Mouse (Mus musculus) gastrocnemius, postnatal 4 days (tissue): ENCODE measurements around the gene Nrg4. TPM values are rescaled to one million over a fixed set of nuclear protein-coding genes. Genes with fewer than 3 reads are reported as not detected.
"Not testable (repeated sequence)": the region's sequence is repeated elsewhere in the genome, so short reads cannot be mapped to it uniquely, and the experiment has no call there.

Experiments used
- DNase-seq, 2 experiments: peaks; one replicate each; pipeline ENCODE4 v3.0.0; 2021 to 2022; ENCODE audit warnings: low spot score in 2 of 2, mixed read lengths in 2 of 2
- total RNA-seq, 2 experiments: library from RNA; stranded (reverse); gene quantifications; 2 replicates each; pipeline ENCODE4 v1.2.3; 2021

Nrg4 gene
- total RNA-seq, 2 experiments from 2014 or later: 1.5 to 1.6 TPM

DNA sequence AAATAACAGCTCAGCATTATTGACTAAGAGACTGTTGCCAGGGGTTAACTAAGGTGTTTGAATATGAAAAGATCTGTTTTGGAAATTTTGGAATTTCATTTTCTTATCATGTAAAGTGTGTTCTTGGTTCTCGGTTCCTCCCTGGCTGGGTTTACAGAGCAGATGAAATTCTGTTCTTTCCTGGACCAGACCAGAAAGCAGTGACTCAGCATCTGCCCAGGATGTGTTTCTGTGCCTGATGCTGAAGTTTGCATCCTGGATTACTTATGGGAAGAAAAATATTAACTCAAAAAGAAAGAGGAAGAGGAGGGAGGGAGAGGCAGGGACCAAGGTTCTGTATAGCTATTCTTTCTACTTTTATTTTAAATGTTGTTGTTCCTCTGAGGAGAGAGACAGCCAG lies 72.8 kb downstream of the Nrg4 start:
- no peak for DNase-seq

DNA sequence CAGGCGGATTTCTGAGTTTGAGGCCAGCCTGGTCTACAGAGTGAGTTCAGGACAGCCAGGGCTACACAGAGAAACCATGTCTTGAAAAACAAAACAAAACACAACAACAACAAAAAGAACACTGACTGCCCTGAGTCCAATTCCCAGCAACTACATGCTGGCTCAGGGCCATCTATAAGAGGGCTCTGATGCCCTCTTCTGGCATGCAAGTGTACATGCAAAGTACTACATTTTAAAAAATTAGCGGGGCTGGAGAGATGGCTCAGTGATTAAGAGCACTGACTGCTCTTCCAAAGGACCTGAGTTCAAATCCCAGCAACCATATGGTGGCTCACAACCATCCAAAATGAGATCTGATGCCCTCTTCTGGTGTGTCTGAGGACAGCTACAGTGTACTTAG lies 74.5 kb downstream of the Nrg4 start:
- DNase-seq: not testable (repeated sequence)

DNA sequence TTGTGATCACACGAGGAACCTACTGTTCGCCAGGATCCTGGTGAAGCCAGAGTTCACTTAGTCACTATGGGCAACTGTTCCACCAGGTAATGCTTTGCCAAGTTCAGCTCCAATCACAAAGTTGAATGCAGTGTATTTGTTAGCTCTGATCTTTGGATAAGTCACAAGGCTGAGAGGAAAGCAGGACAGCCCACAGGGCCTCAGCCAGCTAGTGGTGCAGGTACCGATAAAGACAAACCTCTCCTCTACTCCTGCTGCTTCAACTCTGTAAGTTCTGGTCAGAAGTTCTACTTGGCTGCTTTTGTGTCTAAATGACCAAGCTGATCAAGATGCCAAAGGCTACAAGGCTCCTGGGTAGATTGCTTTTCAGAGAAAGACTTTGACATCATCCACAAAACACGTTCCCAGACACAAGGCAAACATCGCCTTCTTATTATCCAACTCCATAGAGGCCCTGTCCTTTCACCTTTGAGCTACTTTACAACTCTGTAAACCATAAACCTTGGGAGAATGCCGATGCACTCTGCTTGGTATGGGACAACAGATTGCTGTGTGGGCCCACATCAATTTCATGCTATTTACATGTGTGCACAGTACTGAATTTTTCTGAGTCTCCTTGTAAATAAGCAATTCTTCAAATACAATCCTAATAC lies 75.9 kb downstream of the Nrg4 start:
- DNase-seq: no peak

DNA sequence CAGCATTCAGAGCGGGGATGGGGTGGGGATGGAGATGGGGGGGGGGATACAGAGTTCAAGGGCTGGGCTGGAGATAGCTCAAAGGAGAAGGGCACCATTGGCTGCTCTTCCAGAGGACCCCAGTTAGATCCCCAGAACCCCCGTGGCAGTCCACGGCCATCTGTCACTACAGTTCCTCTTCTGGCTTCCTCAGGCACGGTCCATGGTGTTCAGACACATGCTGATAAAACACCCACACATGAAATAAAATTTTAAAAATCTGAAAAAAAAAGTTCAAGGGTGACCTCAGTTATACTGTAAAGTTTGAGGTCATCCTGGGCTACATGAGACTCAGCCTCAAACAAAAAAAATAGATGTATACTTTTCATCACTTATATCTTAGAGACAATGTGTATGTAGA lies 78.2 kb downstream of the Nrg4 start:
- DNase-seq: no peak

DNA sequence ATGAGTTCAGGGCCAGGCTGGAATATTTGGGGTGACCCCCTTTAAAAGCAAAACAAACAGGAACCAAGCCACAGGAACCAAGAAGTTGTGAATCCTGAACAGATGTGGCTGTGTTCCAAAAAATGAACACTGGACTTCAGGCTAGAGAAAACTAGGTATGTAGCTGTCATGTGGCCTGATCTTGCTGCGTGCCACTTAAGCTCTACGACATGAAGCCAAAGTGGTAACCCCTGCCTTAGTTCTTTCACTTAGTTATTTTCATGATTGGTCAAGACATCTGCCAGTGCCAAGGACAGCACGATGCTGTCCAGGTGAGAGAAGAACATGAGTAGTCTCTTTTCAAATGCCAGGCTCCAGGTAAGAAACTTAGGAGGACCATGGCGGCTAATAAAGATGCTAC lies 79.7 kb downstream of the Nrg4 start:
- no peak for DNase-seq

DNA sequence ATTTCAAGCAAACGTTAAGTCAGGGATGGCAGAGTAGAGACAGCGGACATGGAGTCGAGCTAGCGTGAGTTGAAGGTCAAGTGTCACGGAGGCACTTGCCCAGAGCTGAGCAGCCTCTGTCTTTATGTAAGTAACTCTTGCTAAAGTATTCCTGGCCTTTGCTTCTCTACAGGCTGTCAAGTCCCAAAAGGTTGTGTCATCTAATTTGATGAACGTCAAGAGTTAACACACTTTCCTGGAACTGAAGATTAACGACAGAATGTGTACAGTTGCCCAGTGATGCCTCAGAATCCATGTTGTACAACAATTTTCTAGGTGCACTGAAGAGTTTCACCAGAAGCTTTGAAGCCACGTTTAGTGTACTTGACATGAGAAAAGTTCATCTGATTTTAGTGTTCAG lies 80.2 kb downstream of the Nrg4 start:
- DNase-seq: no peak

DNA sequence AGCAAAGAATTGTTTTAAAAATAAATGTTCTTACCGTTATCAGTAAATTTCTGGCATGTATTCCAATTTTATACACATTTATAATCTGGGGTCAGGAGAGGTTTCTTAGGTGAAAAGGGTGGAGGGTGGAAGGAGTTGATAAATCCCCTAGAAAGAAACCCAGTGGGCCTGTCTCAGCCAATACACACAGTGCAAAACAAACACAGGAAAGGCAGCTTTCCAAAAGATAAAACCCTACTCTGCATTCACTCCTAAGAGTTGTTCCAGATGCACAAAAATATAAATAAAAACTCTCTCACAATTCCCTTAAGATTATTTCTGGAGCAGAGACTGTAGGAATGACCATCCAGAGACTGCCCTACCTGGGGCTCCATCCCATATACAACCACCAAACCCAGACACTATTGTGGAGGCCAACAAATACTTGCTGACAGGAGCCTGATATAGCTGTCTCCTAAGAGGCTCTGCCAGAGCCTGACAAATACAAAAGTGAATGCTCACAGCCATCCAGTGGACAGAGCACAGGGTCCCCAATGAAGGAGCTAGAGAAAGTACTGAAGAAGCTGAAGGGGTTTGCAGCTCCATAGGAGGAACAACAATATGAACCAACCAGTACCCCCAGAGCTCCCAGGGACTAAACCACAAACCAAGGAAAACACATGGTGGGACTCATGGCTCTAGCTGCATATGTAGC lies 81.4 kb downstream of the Nrg4 start:
- DNase-seq: not testable (repeated sequence)

DNA sequence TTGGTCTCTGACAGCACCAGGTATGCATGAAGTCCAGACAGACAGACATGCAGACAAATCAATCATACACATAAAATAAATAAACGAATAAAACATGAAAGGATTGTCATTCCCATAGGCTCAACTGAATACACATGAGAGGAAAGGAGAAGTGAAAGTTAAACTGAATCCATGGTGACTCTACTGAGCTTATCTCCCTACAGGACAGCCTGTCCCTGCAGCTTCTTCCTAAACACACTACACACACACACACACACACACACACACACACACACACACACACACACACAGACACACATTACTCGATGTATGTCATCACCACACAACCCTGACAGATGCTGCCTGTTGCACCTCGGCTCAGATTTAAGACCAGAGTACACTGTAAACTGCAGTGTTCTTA lies 82.6 kb downstream of the Nrg4 start:
- DNase-seq: no peak

DNA sequence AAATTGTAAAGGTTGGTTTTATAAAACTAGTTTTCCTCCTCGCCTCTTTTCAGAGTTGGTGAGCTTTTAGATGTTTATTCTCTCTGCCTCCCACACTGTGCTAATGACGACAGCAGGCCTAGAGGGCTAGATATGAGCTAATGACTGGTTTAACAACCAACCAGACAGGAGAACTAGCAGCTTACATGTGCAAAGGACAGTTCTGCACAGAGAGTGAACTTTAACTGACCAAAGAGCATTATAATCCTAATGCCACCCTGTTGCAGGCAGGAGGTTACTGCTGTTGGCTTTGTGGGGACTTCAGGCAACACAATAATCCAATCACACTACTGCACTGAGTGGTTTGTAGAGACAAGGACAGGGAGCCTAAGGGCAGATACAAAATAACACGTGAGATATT lies 83.4 kb downstream of the Nrg4 start:
- no peak for DNase-seq

DNA sequence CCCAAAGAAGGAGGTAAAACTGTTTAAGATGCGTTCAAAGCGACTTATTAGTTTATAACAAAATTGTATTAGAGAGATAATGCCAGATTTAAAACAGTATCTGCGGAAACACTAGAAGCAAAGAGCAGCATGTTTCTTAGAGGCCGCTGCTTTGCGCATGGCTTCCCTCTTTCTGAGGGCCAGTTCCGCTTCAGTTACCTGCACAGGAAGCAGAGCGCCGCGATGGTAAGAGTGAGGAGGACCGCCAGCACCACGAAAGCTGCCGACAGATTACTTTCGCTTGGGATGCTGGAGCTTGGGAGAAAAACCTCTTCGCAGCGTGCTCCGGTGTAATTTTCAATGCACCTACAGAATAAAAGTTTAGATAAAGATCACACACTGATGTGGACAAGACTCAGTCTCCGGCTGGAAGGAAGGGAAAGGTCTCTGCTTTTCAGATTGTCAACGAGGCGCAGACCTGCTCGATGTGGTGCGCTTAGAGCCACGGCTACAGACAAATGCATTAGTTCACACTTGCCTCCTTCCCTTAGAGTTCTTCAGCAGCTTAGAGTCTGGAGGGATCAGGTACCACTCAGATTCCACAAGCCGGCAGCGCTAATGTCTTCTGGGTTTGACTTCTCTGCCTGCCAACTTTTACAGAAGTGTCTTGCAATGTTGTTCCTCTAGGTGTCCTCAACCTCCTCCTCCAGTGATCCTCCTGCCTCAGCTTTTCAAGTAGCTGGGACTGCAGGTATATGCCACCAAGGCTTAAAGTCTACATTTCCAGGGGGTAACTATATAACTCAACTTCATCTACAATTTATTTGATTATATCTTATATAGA lies 84.6 kb downstream of the Nrg4 start:
- DNase-seq: no peak

DNA sequence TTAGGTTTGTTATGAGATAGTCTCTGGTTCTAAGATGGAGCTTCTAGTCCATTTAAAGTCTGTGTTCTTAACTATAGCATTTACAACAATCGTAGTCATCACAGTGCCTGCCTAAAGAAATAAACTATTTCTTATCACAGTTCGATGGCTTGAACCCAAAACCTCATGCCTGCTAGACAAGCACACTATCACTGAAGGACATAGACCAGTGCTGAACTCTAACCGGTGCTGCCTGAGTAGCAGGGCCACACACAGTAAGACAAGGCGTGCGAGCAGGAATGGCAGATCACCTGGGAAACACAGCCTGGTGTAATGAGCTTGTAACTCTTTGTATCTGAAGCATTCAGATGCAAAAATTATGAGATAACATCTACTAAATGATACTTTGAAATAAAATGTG lies 85.8 kb downstream of the Nrg4 start:
- no peak for DNase-seq

DNA sequence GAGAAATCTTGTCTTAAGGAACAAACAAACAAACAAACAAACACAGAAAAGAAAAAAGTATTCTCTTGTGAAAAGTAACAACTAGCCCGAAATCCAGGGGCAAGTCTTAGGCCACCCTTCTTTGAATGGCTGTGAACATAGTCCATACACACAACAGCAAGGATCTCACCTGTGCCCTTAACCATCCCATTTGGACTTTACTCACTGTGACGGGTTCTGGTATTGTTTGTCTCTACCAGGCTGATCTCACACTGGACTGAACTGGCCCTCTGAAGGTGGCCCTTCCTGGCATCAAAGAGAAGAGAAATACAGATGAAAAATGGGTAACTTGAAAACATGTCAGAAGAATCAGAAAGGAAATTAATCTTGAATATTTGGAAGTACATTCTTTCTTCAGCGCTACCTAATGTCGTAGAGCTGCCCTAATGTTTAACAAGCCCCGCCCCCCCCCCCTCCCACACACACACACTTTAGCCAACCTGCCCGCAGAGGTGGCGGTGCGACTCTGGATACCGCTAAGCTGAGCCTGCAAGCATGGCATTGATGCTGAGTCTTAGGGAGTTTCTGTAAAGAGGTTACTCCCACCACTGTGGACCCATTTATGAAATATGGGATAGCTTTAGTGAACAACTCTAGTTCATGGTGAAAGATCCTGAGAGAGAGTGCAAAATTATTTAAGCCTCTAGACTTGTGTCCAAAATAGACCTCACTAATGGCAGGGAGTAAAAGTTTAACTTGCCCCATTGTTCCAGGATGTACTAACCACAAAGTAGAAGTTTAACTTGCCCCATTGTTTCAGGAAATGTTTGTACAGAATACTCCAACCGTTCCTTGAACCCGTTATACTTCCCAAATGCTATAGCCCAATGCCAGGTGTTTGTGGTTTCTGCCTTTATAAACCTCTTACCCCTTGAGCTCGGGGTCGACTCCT lies 90.1 kb downstream of the Nrg4 start:
- no peak for DNase-seq

DNA sequence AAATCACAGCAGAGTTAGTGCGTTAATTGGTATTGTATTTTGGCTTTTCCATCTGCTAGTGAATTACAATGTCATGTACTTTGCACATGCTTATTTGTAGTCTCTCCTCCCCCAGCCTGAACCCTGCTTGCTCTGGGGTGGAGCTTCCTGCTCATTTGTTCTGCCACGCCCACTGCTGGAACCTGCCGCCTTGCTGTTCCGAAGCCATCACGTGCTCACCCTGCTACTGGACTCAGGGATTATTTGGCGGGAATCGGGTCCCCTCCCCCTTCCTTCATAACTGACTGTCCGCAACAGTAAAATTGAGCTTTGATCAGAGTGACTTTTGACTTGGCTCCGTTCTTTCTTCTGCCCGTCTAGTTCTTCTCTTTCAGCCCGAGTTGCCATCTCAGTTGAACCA lies 93.6 kb downstream of the Nrg4 start:
- DNase-seq: not testable (repeated sequence)

DNA sequence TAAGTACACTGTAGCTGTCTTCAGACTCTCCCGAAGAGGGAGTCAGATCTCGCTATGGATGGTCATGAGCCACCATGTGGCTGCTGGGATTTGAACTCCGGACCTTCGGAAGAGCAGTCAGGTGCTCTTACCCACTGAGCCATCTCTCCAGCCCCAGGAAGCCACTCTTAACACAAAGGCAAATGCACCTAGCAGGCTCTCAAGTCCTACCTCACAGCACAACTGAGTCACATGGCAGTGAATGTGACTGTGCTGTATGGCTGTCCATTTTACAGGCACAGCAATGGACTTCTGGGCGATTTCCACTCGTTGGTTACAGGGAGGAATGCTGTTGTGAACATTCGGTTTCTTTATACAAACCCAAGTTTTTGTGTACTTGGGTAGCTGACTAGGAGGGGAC lies 94.1 kb downstream of the Nrg4 start:
- no peak for DNase-seq

DNA sequence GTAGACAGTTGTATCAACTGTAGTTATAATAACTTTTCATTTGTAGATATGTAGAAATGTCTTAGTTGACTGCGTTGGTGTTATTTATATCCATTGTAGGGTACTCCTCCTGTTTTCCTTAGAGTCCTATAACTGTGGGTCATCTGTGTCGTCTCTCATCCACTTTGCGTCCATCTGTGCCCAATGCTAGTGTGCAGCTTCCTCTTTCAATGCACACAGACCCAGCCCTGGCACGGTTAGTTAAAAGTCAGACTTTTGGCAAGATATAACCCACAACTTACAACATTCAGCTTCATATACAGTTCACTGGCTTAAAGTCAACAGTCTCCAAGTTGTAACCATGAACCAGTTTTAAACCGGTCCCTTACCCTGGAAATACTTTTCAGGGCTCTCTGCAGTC lies 94.5 kb downstream of the Nrg4 start:
- no peak for DNase-seq

DNA sequence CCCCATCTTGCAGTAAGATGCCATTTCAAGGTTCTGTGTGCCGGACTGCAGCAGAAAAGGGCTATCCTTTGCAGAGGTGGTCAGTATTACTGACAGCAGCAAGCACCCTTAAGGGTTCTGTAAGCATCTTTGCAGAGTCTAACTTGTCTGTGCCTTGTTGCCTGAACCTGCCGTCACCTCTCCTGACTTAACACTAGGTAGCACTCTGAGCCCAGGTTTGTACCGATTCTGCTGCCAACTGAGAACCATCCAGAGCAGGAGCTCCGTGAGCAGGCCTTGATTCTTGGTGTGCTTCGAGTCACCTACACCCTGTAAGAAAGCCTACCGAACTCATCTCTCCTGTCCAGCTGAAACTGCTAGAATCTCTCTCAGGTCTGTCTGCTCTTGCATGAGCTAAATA lies 95.1 kb downstream of the Nrg4 start:
- no peak for DNase-seq

DNA sequence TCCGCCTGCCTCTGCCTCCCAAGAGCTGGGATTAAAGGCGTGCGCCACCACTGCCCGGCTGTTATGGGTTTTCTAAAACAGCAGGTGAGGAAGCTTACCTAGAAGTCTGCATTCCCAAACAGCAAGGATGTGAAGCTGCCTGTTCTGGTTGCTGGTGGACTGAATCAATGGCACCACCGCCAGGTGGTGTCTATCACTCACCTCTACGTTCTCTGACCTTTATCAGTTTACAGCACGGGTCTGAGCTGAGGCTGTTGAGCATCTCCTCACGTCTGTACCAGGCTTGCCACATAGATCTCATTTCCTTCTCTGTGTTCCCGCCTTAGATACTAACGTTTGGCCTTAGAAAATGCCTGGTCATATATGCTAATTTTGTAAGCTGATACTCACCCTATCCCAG lies 97.6 kb downstream of the Nrg4 start:
- DNase-seq: no peak

DNA sequence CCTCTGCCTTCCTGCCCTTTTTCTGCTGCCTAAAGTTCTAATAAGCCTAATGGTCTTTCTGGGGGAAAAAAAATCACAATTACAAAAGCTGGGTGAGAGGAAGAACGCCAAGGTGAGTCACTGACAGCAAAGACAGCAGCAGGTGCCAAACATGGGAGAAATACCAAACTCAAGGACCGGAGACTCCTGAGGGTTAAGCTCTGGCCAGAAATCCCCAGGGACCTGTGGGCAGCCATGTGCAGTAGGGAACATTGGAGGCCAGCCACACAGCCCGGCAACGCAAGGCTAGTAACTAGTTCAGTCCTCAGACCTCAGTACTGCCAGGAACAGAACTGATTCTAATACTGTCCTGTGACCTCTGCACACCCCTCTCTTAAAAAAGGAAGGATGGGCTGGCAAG lies 98.5 kb downstream of the Nrg4 start:
- DNase-seq: no peak

DNA sequence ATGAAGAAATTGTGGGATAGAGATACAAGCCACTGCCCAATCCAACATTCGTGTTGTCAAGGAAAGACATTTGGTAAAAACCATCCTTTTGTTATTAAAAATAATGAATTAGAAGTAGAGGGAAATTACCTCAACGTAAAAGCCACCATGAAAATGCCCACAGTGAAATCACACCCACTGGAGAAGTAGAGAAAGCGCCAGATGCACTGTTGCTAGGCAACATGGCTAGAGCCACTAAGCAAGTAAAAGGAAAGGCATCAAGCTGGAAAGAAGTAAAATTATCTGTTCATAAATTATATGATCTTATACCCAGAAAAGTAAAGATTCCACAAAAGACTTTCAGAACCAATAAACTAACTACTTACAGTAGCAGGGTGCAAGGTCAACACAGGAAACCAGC lies 100.4 kb downstream of the Nrg4 start:
- DNase-seq: no peak

DNA sequence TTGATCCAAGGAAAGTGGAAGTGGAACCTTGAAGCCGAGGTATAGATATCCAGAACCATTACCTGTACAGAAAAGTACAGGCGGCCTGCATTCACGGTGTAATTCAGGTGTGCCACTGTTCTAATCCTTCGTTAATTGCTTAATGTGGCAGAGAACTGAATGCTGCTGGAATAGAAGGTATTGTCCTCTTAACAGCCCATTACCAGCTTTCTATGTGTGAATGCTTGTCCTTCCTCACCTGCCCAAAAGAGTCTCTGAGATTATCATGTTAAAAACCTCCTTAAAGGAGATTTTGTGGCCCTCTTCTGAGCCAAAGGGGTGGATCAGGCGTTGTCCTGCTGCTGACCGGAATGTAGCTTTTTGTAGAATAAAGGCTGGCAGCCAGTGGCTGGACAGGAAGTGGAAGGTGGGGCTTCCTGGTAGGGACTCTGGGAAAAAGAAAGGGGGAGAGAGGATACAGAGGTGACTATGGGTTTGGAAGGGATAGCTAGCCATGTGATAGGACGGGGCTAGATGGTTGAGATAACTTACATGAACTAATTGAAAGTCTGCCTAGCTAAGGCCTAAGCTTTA lies 101.4 kb downstream of the Nrg4 start:
- no peak for DNase-seq

DNA sequence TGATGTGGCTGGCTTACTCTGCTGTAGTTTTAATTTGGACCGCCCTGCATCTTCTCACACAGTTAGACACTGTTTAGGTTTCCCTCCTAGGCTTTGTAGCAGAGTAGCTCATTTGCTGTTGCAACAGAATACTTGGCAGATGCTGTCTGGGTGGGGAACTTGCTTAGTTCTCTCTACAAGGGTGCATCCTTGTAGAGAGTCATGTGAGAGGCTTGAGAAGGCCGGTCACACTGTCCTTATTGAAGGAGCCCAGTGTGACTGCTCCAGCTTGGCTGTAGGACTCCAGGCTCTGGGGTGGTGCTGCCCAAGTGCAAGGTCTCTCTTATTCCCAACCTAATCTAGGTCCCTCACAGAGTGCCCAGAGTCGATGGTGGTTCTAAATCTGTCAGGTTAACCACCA lies 109.3 kb downstream of the Nrg4 start:
- DNase-seq: no peak
